Mouse (Mus musculus): Measurements from ENCODE around the gene Hmgb3.
"Not testable (repeated sequence)": the region's sequence is repeated elsewhere in the genome, so short reads cannot be mapped to it uniquely, and the experiment has no call there.

Gene Hmgb3

GRCm38 (mm10) chrX:71555415-71556114 lies at the start of gene Hmgb3:
Gene Hmgb3, plus strand, starts transcription at chrX:71555918.
- DNase-seq (ENCODE audit: low read depth, low spot score), result peak; percentile 61

DNA sequence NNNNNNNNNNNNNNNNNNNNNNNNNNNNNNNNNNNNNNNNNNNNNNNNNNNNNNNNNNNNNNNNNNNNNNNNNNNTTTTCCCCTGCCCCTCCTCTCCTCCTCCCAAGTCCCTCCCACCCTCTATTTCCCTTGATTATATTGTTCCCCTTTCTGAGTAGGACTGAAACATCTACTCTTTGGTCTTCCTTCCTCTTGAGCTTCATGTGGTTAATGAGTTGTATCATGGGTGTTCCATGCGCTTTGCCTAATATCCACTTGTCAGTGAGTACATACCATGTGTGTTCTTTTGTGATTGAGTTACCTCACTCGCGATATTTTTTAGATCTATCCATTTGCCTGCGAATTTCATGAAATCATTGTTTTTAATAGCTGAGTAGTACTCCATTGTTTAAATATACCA lies 49.1 kb upstream of the Hmgb3 start:
- not testable (repeated sequence) for DNase-seq (ENCODE audit: low read depth, low spot score)

GRCm38 (mm10) chrX:71519252-71519651 lies 36.5 kb upstream of the Hmgb3 start:
- no peak for DNase-seq (ENCODE audit: low read depth, low spot score)

DNA sequence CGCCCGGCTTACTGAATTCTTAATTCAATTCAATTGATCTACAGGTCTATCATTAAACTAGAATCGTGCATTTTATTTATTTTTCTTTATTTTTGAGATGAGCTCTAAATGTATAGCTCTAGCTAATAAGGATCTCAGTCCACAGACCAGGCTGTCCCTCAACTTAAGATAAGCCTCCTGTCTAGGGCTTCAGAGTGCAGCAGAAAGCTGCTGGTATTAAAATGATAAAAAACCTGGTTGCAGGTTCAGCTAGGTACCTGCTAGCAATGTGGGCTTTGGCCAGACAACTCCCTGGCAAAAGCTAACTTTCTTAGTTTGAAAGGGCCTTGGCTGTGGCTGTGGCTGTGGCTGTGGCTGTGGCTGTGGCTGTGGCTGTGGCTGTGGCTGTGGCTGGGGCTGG lies 32.8 kb upstream of the Hmgb3 start:
- no peak for DNase-seq (ENCODE audit: low read depth, low spot score)

- no peak for DNase-seq (ENCODE audit: low read depth, low spot score)
These were observed 31.4 kb upstream of the Hmgb3 start for GRCm38 (mm10) chrX:71524310-71524709.

DNA sequence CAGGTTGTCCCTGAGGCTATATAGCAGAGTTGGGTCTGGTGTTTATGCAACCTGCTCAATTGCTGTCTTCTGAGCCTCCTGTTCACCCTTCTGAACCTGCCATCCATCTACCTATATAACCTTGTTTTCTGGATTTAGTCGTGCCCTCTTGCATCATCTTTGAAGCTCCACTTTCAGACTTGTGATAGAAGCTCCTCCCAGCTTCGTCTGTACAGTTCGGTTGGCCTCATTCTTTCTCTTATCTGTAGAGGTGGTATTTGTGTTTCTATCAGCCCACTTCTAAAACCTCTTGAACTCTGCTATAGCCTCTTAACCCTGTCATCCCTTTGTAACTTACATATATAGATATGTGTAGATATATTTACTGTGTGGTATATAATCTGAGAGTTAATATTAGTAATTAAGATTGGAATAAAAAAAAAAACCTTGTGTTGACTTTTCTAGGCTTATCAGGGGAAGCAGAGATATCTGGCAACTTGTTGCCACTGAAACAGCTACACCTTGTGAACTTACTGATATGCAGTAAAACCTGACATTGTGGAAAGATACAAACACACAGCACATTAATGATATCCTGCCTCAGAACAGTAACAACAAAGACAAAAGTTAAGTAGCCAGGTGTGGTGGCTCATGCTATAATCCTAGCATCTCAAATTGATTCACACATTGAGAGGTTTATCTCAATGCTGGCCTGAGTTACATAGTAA lies 30.0 kb upstream of the Hmgb3 start:
- no peak for DNase-seq (ENCODE audit: low read depth, low spot score)

GRCm38 (mm10) chrX:71527461-71527860 lies 28.3 kb upstream of the Hmgb3 start:
- no peak for DNase-seq (ENCODE audit: low read depth, low spot score)

DNA sequence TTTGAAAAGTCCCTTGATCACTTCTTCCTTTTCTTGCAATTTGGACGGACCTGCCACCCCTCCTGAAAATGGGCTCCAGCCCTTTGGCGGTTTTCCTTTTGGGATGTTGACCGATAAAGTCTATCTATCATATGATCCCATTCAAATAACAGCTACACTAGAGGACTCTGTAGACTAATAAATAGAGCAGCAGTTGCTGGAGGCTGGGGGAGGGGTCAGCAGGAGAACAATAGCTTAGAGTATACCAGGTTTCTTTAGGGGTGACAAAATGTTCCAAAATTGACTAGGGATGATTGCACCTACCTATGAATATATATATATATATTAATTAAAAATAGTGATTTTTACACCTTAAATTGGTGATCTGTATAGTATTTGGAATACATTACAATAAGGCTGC lies 27.6 kb upstream of the Hmgb3 start:
- DNase-seq (ENCODE audit: low read depth, low spot score), result no peak

GRCm38 (mm10) chrX:71528646-71529045 lies 27.1 kb upstream of the Hmgb3 start:
- no peak for DNase-seq (ENCODE audit: low read depth, low spot score)

- DNase-seq (ENCODE audit: low read depth, low spot score), result no peak
These were observed 23.1 kb upstream of the Hmgb3 start for GRCm38 (mm10) chrX:71532635-71533034.

GRCm38 (mm10) chrX:71534102-71534501 lies 21.6 kb upstream of the Hmgb3 start:
- DNase-seq (ENCODE audit: low read depth, low spot score), result no peak

GRCm38 (mm10) chrX:71537791-71538190 lies 17.9 kb upstream of the Hmgb3 start:
- DNase-seq (ENCODE audit: low read depth, low spot score), result no peak

GRCm38 (mm10) chrX:71540821-71541510 lies 14.8 kb upstream of the Hmgb3 start:
- DNase-seq (ENCODE audit: low read depth, low spot score), result no peak

- DNase-seq (ENCODE audit: low read depth, low spot score), result no peak
These were observed 11.0 kb upstream of the Hmgb3 start for GRCm38 (mm10) chrX:71544731-71545130.

DNA sequence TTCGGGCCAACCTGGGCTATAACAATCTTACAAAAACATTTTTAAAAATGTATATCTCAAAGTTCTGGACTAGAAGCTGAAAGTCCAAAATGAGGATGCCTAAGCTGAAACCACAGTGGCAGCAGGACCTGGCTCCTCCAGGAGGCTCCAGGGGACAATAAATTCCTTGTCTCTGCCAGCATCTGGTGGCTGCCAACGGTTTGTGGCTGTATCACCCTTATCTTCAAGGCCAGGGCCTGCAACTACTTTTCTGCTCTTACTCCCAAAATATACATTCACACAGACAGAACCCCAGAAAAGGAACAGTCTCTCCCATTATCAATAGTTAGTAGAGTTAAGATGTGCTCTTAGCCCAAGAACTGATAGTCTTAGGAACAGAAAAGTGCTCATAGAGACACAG lies 10.6 kb upstream of the Hmgb3 start:
- DNase-seq (ENCODE audit: low read depth, low spot score), result no peak

GRCm38 (mm10) chrX:71556115-71556941 lies 610 bp downstream of the Hmgb3 start:
- DNase-seq (ENCODE audit: low read depth, low spot score), result peak; percentile 19

GRCm38 (mm10) chrX:71556965-71557491 lies 1.3 kb downstream of the Hmgb3 start:
- DNase-seq (ENCODE audit: low read depth, low spot score), result no peak

GRCm38 (mm10) chrX:71559336-71559735 lies 3.6 kb downstream of the Hmgb3 start:
- no peak for DNase-seq (ENCODE audit: low read depth, low spot score)

DNA sequence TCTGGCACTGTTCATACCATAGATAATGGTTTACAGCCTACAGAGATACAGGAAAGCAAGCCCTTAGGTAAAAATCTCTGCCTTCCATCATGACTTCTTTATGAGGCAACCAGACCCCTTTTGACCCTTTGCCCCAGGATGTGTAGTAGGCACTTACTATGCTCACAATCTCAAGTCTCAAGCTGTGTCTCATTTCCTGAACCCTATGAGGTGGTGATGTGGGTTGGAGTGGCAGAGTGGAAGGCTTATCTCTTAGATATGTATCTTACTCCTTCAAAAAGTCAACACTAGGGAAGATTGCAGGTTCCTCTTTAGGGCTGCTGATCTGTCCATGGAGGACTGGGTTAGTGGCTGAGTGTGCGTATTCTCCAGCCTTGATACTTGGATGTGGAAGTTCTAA lies 5.1 kb downstream of the Hmgb3 start:
- DNase-seq (ENCODE audit: low read depth, low spot score), result no peak

DNA sequence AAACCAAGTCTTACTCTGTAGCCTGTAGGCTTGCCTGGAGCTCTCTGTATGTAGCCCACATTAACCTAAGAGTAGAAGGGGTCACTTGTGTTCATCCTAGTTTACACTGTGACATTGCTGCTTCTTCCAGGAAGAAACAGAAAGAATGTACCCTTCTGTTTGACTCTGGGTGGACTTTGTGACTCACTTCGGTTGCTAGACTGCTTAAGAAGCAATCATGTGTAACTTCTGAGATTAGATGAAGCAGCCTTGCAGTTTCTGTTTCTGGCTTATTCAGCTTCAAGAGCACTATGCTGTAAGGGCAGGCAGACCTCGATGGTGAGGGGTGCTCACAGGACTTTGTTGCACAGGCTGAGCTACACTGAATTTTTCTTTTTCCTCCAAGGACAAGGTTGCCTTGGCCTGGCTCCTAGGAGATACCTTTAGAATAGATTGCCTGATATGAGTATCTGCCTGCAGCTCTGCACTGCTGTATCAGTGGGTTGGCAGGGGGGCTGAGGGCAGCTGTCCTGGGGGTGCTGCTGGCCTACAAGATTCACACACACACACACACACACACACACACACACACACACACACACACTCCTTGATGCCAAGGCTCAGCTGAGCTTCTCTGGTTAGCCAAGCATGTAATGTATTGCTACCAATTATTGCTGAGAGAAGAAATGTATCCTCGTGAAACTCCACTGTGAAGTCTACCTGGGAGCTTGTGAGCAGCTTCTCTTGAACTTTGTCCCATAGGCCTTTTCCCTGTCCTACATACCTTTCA lies 17.6 kb downstream of the Hmgb3 start:
- DNase-seq (ENCODE audit: low read depth, low spot score), result no peak

- DNase-seq (ENCODE audit: low read depth, low spot score), result no peak
These were observed 19.8 kb downstream of the Hmgb3 start for GRCm38 (mm10) chrX:71575550-71575949.
